Mouse (Mus musculus) CD4-positive, CD25-positive, alpha-beta regulatory T cell, adult 2 months (primary cell): Measurements from ENCODE around the gene Actr6.

ENCODE experiments used
- DNase-seq: peaks from one replicate; pipeline ENCODE4 v3.0.0-alpha.2; 2012; ENCODE audit warnings: low read depth, low spot score

Gene Actr6

DNA sequence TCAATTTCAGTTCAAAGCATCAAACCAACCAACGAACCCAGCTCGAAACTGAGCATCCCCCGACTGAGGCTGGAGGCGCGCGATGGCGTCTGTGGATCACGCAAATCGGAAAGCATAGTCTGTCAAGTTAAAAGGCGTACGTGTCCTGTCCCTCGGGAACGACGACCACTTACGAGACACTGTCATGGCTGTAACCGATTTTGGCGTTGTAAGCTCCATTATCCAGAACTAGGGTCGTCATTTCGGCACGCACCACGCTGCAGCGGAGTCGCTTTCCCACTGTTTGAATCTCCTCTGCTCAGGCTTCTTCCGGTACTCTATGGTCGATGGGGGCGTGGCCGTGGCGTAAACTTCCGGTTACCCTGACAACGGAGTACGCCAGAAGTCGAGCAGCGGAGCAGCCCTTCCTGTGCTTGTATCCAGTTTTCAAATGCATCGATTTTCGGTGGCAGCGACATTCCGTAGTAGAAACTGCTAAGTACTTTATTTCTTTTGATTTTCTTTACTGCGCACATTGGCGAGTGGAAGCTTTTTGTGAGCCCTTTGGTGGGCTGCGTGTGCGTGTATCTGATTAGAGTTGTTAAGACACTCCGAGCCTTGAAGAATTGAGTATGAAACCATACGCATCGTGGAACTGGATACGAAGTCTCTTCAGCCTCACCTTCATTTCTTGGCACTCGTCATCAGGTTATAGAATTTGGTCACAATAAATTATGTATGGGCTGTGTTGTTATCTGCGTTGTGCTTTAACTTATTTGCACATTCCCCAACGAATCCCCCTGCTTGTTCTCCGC is at the start of gene Actr6:
Gene Actr6 (minus strand): TSS at position 295 of the 794 bp plus-strand sequence.
- DNase-seq, result peak; percentile 97

DNA sequence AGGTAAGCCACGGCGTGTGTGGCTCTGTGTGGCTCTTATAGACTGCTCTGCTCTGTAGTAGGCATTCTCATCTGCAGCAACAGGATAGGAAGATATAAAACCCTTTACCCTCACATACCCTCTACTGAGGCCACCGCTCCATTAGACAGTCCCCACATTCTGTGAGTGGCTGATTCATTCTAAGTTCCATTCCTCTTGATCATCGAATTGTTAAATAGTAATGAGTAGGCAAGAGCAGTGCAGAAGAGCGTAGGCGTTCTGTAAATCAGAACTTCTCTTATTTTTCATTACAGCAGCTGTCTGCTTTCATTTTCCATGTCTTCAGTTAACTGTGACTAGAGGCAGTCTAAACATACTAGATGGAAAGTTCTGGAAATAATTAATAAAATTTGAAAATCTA is 43.9 kb upstream of the Actr6 start:
- DNase-seq, result no peak

DNA sequence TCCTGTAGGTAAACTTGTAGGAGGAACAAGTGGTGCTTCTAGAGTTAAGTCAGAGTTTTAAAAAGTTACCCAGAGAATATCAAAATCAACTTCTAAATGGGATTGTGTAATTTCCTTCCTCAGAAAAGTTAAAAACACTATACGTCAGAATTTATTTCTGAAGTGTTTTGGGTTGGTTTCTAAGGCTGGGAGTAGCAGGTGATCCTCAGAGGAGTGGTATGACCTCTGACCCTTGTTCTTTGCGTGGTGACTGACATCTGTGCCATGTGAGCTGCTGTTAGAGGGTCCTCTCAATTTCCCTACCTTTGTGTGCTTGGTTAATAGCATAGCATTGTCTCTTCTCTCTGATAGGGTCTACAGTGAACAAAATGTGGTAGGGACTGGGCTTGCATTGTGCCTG is 39.8 kb upstream of the Actr6 start:
- DNase-seq, result no peak

DNA sequence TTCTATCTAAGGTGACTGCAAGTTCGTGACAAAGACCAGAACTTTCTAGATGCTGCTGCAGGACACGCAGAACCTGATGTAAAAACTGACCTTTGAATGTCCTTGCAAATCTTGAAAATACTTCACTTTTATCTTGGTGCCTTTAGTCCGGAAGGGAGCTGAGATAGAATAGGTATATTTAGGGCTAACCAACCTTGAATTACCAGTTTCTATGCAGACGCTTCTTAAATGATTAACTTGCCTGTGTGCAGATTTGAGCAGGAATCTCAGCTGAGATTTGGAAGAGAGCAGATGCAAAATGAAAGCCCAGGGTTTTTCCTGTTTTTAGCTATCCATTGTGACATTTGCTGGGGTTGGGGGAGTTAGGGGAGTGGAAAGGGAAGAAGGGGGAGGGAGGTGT is 37.0 kb upstream of the Actr6 start:
- DNase-seq, result no peak

DNA sequence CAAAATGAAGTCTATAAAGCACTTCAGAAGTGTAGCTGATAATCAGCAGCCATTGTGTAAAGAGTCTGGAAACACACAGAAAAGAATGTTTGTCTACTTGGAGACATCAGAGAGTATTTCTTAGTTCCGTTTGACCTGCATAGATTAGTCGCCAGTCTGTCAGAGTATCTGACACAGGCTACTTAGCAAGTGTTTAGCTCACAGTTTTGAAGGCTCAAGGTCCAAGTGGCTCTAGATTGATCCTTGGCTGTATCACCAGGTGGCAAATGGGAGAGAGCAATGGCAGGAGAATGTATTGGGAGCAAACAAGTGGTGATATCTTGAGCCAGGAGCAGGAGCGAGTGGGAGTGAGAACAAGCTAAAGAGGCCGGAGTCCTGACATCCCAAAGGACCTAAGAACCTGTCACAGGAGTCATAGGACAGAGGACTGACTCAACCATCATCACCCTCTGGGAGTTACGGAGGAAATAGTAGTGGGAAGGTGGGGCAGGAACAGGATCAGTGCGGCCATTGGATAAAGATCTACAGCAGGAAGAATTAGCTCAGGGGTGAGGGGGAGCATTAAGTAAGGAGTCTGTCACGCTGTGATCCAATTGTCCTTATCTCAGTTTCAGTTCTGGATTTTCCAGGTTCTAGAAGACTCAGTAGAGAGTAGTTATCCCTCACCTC is 36.4 kb upstream of the Actr6 start:
- no peak for DNase-seq

DNA sequence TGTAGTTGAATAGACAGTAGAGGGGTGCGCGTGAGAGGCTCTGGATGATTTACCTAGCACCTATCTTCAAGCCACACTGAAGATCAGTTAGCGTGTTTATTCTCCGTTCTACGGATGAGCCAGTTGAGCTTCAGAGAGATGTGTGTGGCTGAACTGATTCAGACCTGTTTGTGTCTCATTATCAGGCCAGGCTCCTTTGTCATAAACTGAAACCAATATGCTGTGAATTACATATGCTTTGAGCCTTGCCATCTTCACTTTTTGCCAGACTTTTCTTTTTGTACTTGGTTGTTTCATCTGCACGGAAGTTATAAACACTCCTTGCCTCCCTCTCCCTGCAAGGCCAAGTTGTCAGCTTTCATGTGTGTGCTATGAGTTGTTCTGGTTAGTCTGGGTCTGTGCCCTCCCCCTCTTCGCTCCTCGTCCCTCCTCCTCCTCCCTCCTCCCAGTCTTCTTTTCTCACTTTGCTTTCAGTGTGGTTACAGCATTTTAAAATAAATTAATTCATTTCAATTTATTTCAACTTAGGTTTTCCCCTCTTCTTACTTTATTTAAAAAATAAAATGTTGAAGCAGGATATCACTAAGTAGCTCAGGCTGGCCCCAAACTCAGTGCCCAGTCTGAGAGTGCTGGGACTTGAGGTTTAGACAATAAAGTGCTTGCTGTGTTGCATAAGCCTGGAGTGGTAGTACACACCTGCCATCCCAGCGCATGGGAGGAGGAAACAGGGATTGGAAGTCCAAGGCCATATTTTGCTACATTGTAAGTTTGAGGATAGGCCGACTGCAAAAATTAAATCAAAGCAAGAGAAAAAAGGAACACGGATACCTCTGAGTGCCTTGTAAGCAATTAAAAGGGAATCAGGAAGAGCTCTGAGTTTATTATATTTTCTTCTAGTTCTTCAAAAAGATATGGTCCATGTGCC is 34.0 kb upstream of the Actr6 start:
- peak; percentile 42 for DNase-seq

DNA sequence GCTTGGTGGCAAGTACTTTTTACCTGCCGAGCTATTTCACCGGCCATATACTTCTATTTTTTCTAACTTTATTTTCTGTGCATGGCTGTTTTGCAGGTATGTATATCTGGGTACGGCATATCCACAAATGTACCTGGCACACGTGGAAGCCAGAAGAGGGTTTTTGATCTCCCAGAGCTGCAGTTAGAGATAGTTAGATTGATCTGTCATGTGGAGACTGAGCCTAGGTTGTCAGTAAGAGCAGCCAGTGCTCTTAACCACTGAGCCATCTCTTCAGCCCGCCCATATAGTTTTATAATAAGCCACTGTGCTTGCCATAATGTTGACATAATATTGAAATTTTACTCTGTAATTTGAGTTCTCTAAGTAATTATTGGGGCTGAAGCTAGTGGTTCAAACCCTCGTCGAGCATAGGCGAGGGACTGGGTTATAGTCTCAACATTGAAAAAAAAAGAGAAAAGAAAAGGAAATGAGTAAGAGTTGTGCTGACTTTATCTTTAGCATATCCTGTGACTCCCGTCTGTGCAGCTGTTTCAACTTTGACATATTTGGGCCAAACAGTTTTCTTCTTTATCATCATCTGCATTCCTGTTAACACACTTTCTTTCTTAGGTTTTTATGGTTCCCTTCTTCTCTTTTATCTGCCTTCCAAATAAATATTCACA is 32.5 kb upstream of the Actr6 start:
- DNase-seq, result peak; percentile 34

DNA sequence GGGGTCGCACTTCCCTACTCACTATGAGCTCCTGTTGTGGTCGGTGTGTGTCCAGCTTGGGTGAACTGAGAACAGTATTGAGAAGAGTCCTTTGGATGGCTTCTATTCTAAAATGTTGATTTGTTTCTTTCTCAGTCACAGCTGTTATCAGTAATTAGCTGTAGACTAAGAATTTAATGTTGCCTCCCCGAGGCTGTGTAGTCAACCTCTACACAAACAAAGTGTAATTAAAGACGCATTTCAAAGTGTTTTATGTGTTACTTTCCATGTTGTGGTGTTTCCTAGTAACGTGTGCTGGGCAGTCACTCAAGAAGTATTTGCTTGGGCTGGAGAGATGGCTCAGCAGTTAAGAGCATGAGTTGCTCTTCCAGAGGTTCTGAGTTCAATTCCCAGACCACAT is 28.7 kb upstream of the Actr6 start:
- DNase-seq, result no peak

DNA sequence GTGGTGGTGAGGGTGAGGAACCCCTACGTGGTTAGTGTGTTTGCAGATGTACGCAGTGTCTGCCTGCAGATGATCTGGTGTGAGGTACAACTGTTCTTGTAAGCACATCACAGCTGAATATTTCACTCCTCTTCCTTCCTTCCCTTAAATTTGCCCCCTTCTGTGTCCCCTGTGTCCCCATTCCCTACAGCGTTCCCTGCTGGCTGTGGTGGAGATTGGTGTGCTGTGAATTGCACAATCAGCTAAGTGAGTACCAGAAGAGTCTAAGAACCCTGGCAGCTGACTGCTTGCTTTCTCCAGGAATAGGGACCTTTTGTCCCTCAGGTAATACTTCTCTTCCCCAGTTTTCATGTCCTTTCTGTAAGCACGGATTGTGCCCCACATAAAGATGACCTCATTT is 23.1 kb upstream of the Actr6 start:
- DNase-seq, result no peak

DNA sequence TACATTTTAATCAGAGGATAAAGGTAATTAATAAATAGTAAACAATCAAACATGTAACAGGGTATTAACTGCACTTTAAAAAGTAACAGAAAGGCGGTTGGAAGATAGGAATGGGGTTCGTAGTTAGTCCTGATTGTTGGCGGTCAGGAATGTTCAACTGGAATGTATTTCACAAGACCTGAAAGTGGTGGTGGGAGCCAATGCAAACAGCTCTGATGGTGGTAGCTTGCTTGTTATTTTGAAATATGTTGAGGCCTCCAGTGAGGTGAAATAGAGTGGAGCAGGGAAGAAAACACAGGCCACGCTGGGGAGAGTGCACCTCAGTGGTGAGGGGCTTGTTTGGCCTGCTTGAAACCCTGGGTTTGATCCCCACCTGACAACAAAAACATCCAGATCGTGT is 19.0 kb upstream of the Actr6 start:
- DNase-seq, result no peak

DNA sequence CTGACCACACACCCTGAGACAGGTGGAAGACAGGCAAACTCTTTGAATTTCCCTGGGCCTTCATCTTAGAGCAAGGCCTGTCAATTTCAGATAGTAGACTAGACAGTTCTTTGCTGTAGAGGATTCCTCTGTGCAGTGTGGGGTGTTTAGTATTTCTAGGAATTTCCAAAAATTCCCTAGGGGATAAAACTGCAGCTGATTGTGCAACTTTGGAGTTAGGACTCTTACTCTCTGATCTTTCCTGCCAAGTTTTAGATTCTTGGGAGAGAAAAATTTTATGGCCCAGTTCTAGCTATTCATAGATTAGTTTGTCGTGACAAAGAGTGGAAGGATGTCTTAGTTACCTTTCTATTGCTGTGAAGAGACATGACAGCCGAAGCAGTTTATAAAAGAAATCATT is 16.5 kb upstream of the Actr6 start:
- no peak for DNase-seq

DNA sequence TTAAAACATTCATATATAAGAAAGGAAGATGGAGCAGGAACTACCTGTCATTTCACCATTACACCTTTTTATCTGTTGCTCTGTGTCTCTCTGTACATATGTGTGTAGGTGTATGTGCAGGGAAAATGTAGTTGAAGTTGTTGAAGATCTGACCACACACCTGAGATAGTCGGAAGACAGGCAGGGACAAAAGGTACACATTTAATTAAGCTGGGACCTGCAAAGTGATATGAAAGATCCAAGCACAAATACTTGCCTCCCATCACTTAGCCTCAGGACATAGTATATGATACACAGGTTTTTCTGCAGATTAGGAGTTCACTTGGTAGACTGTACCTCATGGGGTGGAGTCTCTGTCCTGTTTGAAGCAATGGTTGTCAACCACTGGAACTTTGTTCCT is 15.8 kb upstream of the Actr6 start:
- DNase-seq, result no peak

DNA sequence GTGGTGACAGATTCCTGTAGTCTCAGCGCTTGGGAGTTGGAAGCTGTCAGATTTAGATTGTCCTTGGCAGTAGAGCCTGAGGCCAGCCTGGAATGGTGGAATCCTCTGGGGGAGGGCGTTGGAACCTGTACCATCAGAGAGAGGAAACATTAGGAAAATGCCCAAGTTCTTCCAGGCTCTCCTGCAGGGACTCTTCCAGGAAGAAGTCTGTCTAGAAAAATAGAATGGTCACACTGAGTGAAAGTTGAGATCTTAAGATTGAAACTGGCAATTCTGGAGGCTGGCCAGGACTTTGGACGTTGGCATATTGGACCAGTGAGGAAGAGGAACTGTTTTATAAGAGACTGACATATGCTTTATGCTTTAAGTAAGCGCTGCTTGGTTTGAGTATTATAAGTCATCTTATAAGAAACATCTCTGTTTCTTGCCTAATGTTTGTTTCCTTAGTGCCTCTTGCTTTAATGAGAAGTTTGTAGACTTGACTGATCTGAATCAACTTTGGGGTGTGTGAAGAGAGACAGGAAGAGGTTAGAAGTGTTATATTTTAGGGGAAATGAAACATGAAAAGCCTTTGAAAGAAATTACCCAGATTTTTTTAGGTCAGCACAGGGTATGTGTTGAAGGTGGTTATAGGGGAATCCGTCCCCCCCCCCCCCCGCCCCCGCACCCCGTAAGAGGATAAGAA is 15.3 kb upstream of the Actr6 start:
- DNase-seq, result peak; percentile 57

DNA sequence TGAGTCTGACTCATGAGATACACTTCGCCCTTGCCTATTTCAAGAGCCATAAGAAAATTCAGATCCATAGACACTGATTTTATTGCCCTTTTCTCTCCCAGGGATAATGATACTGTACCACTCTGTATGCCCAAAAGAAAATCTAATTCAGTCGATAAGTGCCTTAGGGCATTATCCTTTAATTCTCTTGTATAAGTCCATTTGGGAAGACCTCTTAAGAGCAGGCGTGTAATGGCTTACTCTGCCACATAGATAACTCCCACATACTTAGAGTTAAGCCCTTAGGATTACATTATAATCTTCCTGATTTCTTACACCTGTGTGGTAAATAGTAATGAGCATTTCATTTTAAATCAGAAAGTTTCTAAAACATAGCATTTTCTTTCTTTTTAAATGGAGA is 14.5 kb upstream of the Actr6 start:
- DNase-seq, result no peak

DNA sequence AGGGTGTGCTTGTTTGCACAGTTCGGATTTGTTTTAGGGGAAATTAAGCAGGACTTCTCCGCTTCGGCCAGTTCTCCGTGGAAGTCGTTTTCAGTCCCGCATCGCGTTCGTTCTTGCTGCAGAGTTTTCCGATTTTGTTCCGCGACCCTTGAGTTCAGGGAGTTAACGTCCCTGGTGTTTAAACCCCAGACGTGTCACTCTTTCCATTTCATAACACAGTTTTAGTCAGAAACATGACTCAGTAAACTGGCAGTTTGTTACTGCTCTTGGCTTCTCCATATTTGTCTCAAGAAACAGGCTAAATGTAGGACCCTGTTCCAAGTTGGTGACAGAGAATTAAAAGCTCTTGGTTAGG is 13.5 kb upstream of the Actr6 start:
- peak; percentile 54 for DNase-seq

DNA sequence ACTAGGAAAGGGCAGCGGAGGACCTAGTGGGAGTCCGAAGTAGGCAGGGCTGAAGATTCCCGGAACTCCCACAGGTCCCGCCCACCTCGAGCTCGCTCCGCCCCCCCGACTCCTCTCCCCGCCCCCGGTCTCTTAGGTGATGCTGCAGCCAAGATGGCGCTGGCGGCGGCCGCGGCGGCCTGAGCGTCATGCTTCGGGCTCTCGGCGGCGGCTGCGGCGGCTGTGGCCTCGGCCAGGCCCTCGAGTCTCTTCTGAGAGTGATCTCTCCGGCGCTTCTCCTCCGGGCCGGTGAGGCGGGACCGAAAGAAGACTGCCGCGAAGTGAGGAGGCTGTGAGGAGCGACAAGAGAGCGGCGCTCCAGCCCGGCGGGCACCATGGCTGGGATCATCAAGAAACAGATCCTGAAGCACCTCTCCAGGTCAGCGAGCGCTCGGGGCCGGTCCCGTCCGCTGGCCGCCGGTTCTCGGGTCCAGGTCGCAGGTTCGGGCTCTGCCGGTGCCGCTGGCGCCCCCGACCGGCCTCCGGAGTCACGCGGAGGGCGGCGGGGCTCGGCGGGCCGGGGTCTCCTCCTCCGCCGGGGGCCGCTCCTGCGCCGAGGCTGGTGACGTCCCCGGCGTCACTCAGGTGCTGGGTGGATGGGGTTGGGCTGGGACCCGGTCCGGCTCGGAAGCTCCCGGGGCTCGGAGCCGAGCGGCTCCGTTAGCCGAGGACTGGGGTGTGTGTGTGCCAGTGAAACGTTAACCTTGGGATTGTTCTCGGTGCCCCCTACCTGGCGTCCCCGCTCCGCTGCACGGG is 13.0 kb upstream of the Actr6 start, which contains the start of gene Uhrf1bp1l:
Gene Uhrf1bp1l (plus strand): TSS at position 121 of the 795 bp plus-strand sequence.
- peak; percentile 94 for DNase-seq

DNA sequence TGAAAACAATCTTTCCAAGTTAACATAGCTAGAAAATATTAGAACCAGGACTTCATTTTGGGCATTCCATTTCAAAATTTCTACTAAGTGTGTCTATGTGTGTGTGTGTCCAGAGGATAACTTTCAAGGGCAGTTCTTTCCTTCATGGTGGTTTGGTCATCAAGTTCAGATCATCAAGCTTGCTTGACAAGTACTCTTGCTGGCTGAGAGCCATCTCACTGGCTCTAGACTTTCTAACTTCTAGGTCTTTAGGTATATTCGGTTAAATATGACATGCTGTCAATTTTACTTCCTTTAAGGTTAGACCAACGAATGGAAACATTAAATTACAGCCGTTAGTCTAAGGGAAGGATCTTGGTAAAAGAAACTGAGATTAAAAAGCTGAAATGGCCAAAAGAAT is 12.2 kb upstream of the Actr6 start:
- DNase-seq, result no peak

DNA sequence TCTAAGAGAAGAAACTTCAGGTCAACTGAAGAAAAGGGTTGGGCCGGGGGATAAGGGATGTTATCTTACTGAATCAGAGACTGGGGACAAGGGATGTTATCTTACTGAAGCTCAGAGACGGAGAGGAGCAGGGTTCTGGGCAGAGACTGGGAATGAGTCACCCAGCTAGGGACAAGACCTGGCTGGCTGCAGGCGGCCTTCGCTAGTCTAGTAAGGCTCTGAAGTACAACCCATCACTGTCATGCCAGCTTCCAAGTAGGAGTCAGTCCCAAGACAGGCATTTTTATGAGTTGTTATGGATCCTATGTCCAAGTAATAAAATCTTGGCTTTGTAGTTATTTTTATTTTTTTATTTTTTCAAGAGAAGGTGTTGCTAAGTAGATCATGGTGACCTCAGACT is 11.2 kb upstream of the Actr6 start:
- no peak for DNase-seq

DNA sequence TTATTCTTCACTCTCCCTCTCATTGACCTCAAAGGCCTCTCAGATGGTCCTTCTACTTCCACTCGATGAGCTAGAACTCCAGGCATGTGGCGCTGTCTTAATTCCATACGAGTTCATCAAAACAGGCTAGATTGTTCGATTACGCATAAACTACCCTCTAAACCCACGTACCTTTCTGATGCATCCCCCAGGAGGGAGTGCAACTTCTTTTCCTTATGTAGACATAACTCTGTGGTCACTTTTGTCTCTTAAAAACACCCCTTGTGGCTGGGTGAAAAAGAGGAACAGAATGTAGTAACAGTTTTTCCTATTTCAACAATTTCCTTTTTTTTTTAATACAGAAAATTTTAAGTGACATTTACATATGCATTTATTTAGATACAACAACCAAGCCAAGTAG is 8.9 kb upstream of the Actr6 start:
- DNase-seq, result no peak

DNA sequence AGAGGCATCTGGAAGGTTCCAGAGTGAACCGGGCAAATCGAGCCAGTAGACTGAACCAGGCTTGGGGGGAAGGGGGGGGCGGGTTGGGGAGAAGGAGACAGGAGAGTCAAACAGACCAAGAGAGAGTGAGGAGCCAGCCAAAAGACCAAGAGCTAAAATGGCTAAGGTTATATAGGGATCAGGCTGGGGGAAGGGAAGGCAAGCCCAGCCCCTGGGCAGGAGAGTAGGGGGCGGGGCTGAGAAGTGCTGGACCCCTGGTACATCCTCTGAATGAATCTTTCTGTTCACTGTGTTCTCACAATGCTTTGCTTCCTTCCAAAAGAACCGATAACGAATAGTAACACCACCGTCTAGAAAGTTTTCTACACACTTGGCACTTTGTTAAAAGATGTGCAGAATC is 7.6 kb upstream of the Actr6 start:
- no peak for DNase-seq
